Mouse (Mus musculus): Measurements from ENCODE around the gene Rufy2. TPM values are rescaled to one million over a fixed set of nuclear protein-coding genes. Genes with fewer than 3 reads are reported as not detected.
"Not testable (repeated sequence)": the region's sequence is repeated elsewhere in the genome, so short reads cannot be mapped to it uniquely, and the experiment has no call there.

The Rufy2 gene
- polyA plus RNA-seq, 1 experiment from 2014 or later: 68.0 TPM

DNA sequence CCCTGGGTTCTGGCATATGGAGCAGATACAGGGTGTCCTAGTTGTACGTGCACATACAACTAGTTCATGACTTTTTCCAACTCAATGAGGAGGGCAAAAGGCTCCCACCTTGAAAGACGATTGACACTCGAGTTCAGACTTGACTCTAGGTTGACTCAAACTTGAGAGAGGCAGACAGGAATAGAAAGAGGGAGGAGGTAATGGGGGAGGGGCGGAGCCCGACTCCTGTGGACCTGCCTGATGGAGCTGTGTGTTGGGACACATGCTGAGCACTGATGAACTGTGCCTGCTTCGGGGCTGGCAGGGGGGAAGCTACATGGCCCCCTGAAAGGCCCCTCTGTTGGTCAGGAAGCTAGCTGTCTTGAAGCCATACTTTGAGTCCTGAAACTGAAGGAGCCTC, 73.0 kb downstream of the Rufy2 start:
- H3K4me3 ChIP-seq (ENCODE audit: low read length): no peak overlapping the region
- no peak overlapping the region for H3K4me2 ChIP-seq (ENCODE audit: low read length)
- no peaks in the 10 kb centered on the region for H3K9me3 ChIP-seq (ENCODE audit: control insufficient read depth, low read length)
- H3K36me3 ChIP-seq (ENCODE audit: control insufficient read depth, insufficient read depth, low read length): no peaks in the 10 kb centered on the region
- no peak overlapping the region for H3K9ac ChIP-seq (ENCODE audit: low read depth, low read length)
- no peak overlapping the region for H3K27ac ChIP-seq (ENCODE audit: low read depth, low read length)
- ATAC-seq: no peak
- WGBS: 65% methylated on average over 6 of the region's 6 CpGs
- no peaks in the 10 kb centered on the region for H3K27me3 ChIP-seq (replicated peaks; ENCODE audit: control insufficient read depth, insufficient read depth, low read length)
- H3K4me1 ChIP-seq (ENCODE audit: control insufficient read depth, insufficient read depth, low read depth, low read length): no peaks in the 10 kb centered on the region

DNA sequence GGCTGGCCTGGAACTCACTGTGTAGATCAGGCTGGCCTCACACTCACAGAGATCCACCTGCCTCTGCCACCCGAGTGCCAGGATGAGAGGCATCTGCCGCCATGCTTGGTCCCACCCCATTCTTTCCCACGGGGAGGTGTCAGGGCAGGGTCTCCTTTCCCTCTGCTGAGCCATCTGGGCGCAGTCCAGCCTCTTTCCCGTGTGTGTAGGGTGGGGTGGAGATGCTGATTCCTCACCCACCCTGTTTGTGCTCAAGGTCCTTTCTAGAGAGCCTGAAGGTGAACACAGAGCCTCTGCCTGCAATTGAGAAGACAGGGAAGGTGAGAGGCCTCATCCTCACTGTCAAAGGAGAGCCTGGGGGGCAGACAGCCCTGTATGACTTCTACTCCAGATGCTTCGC, 74.0 kb downstream of the Rufy2 start:
- not testable (repeated sequence) for H3K4me2 ChIP-seq (ENCODE audit: low read length); H3K9ac ChIP-seq (ENCODE audit: low read depth, low read length); H3K4me1 ChIP-seq (ENCODE audit: control insufficient read depth, insufficient read depth, low read depth, low read length); H3K27ac ChIP-seq (ENCODE audit: low read depth, low read length); H3K9me3 ChIP-seq (ENCODE audit: control insufficient read depth, low read length); ATAC-seq; H3K27me3 ChIP-seq (replicated peaks; ENCODE audit: control insufficient read depth, insufficient read depth, low read length); H3K4me3 ChIP-seq (ENCODE audit: low read length); H3K36me3 ChIP-seq (ENCODE audit: control insufficient read depth, insufficient read depth, low read length)
- WGBS: 90% methylated on average over 6 of the region's 6 CpGs

GRCm38 (mm10) chr10:63054586-63054985, 74.6 kb downstream of the Rufy2 start:
- Histone ChIP-seq H3K4me1 (ENCODE audit: control insufficient read depth, insufficient read depth, low read depth, low read length) (no peaks in the 10 kb centered on the region), H3K27me3 (replicated peaks; ENCODE audit: control insufficient read depth, insufficient read depth, low read length) (no peaks in the 10 kb centered on the region), H3K4me2 (ENCODE audit: low read length) (no peak overlapping the region), H3K9ac (ENCODE audit: low read depth, low read length) (no peak overlapping the region), H3K36me3 (ENCODE audit: control insufficient read depth, insufficient read depth, low read length) (no peaks in the 10 kb centered on the region), H3K9me3 (ENCODE audit: control insufficient read depth, low read length) (no peaks in the 10 kb centered on the region), H3K27ac (ENCODE audit: low read depth, low read length) (no peak overlapping the region), H3K4me3 (ENCODE audit: low read length) (no peak overlapping the region)
- ATAC-seq: no peak
- WGBS: 76% methylated on average over 2 of the region's 2 CpGs

- ATAC-seq: no peak
Observed at GRCm38 (mm10) chr10:63056966-63057750, 77.1 kb downstream of the Rufy2 start.

DNA sequence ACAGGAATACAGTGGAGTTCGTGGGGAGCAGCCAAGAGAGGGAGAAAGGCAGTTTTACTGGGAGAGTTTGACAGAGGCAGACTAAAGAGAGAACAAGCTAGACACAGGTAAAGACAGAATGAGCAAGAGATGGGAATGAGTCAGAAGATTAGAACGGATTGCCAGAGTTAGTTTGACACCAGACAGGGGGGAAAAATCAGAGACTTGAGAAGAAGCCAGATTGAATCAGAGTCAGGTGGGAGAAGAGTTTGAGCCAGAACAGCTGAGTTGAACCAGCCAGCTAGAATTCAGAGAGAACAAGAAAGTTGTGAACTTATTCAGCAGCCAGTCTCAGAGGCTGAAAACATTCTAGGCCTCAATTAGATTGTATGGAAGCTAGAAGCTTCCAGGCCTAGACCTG, 79.8 kb downstream of the Rufy2 start, which contains the start of gene Pbld1:
Pbld1 (plus strand) TSS at position 301 of the 400 bp plus-strand sequence.
- no peak for ATAC-seq
- 88% methylated on average over 2 of the region's 2 CpGs for WGBS
- Histone ChIP-seq H3K4me3 (ENCODE audit: low read length) (no peak within 1 kb of the TSS), H3K4me1 (ENCODE audit: control insufficient read depth, insufficient read depth, low read depth, low read length) (no peaks in the 10 kb centered on the region), H3K4me2 (ENCODE audit: low read length) (no peak within 1 kb of the TSS), H3K9ac (ENCODE audit: low read depth, low read length) (no peak within 1 kb of the TSS), H3K9me3 (ENCODE audit: control insufficient read depth, low read length) (no peaks in the 10 kb centered on the region), H3K27ac (ENCODE audit: low read depth, low read length) (no peak within 1 kb of the TSS), H3K36me3 (ENCODE audit: control insufficient read depth, insufficient read depth, low read length) (no peaks in the 10 kb centered on the region), H3K27me3 (replicated peaks; ENCODE audit: control insufficient read depth, insufficient read depth, low read length) (no peaks in the 10 kb centered on the region)

More at GRCm38 (mm10) chr10:63056966-63057750, 77.1 kb downstream of the Rufy2 start:
- WGBS: 36% methylated on average over 24 of the region's 24 CpGs
- no peak overlapping the region for H3K9ac ChIP-seq (ENCODE audit: low read depth, low read length)
- H3K4me2 ChIP-seq (ENCODE audit: low read length): no peak overlapping the region
- H3K27ac ChIP-seq (ENCODE audit: low read depth, low read length): no peak overlapping the region
- no peaks in the 10 kb centered on the region for H3K27me3 ChIP-seq (replicated peaks; ENCODE audit: control insufficient read depth, insufficient read depth, low read length)
- no peaks in the 10 kb centered on the region for H3K36me3 ChIP-seq (ENCODE audit: control insufficient read depth, insufficient read depth, low read length)
- no peaks in the 10 kb centered on the region for H3K9me3 ChIP-seq (ENCODE audit: control insufficient read depth, low read length)
- H3K4me3 ChIP-seq (ENCODE audit: low read length): no peak overlapping the region
- no peaks in the 10 kb centered on the region for H3K4me1 ChIP-seq (ENCODE audit: control insufficient read depth, insufficient read depth, low read depth, low read length)

- Histone ChIP-seq H3K4me1 (ENCODE audit: control insufficient read depth, insufficient read depth, low read depth, low read length) (no peaks in the 10 kb centered on the region), H3K9me3 (ENCODE audit: control insufficient read depth, low read length) (no peaks in the 10 kb centered on the region), H3K9ac (ENCODE audit: low read depth, low read length) (no peak overlapping the region), H3K4me3 (ENCODE audit: low read length) (no peak overlapping the region), H3K36me3 (ENCODE audit: control insufficient read depth, insufficient read depth, low read length) (no peaks in the 10 kb centered on the region), H3K4me2 (ENCODE audit: low read length) (no peak overlapping the region), H3K27ac (ENCODE audit: low read depth, low read length) (no peak overlapping the region), H3K27me3 (replicated peaks; ENCODE audit: control insufficient read depth, insufficient read depth, low read length) (no peaks in the 10 kb centered on the region)
- WGBS: 74% methylated on average over 11 of the region's 11 CpGs
- no peak for ATAC-seq
Observed at GRCm38 (mm10) chr10:63060406-63060805, 80.4 kb downstream of the Rufy2 start.

DNA sequence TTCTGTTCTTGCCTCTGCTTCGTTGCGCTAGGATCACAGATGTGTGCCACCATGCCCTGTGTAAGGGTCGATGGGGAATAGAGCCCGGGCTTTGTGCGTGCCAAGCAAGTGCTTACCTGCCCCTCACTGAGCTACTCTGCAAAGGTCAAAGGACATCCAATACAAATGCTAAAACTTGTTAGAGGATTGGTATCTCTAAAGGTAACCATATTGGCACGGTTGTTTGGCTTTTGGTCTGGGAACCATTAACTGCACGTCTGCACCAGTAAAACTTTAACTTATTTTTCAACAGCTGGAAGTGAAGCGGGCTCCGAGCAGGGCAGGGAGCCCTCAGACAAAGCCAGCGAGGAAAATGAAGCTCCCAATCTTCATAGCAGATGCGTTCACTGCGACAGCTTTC, 81.2 kb downstream of the Rufy2 start:
- 72% methylated on average over 11 of the region's 12 CpGs for WGBS
- Histone ChIP-seq H3K4me1 (ENCODE audit: control insufficient read depth, insufficient read depth, low read depth, low read length) (no peaks in the 10 kb centered on the region), H3K4me3 (ENCODE audit: low read length) (no peak overlapping the region), H3K27ac (ENCODE audit: low read depth, low read length) (no peak overlapping the region), H3K27me3 (replicated peaks; ENCODE audit: control insufficient read depth, insufficient read depth, low read length) (no peaks in the 10 kb centered on the region), H3K4me2 (ENCODE audit: low read length) (no peak overlapping the region), H3K9me3 (ENCODE audit: control insufficient read depth, low read length) (no peaks in the 10 kb centered on the region), H3K36me3 (ENCODE audit: control insufficient read depth, insufficient read depth, low read length) (no peaks in the 10 kb centered on the region), H3K9ac (ENCODE audit: low read depth, low read length) (no peak overlapping the region)
- ATAC-seq: no peak

GRCm38 (mm10) chr10:63062696-63063095, 82.7 kb downstream of the Rufy2 start:
- H3K9me3 ChIP-seq (ENCODE audit: control insufficient read depth, low read length): no peaks in the 10 kb centered on the region
- no peak for ATAC-seq
- no peaks in the 10 kb centered on the region for H3K4me1 ChIP-seq (ENCODE audit: control insufficient read depth, insufficient read depth, low read depth, low read length)
- H3K27me3 ChIP-seq (replicated peaks; ENCODE audit: control insufficient read depth, insufficient read depth, low read length): no peaks in the 10 kb centered on the region
- H3K4me3 ChIP-seq (ENCODE audit: low read length): no peak overlapping the region
- 90% methylated on average over 5 of the region's 5 CpGs for WGBS
- no peaks in the 10 kb centered on the region for H3K36me3 ChIP-seq (ENCODE audit: control insufficient read depth, insufficient read depth, low read length)
- H3K4me2 ChIP-seq (ENCODE audit: low read length): no peak overlapping the region
- no peak overlapping the region for H3K9ac ChIP-seq (ENCODE audit: low read depth, low read length)
- no peak overlapping the region for H3K27ac ChIP-seq (ENCODE audit: low read depth, low read length)

GRCm38 (mm10) chr10:63063365-63063764, 83.3 kb downstream of the Rufy2 start:
- ATAC-seq: no peak
- Histone ChIP-seq H3K4me2 (ENCODE audit: low read length) (no peak overlapping the region), H3K4me1 (ENCODE audit: control insufficient read depth, insufficient read depth, low read depth, low read length) (no peaks in the 10 kb centered on the region), H3K9ac (ENCODE audit: low read depth, low read length) (no peak overlapping the region), H3K36me3 (ENCODE audit: control insufficient read depth, insufficient read depth, low read length) (no peaks in the 10 kb centered on the region), H3K9me3 (ENCODE audit: control insufficient read depth, low read length) (no peaks in the 10 kb centered on the region), H3K27me3 (replicated peaks; ENCODE audit: control insufficient read depth, insufficient read depth, low read length) (no peaks in the 10 kb centered on the region), H3K4me3 (ENCODE audit: low read length) (no peak overlapping the region), H3K27ac (ENCODE audit: low read depth, low read length) (no peak overlapping the region)
- WGBS: 55% methylated on average over 7 of the region's 7 CpGs
